Mouse (Mus musculus) small intestine, adult 2 months (tissue): Measurements from ENCODE around the gene Vps37c. TPM values are rescaled to one million over a fixed set of nuclear protein-coding genes. Genes with fewer than 3 reads are reported as not detected.

Source experiments
- H3K27ac ChIP-seq: fragments of 200-500 bp; 2 replicates; pipeline ENCODE4 v1.5.1; 2012; ENCODE audit warnings: low read depth, low read length, control low read depth, inconsistent platforms; ENCODE audit not compliant: insufficient read depth
- H3K27me3 ChIP-seq: fragments of 200-500 bp; 2 replicates; pipeline ENCODE4 v1.6.1; 2012; ENCODE audit warnings: mild to moderate bottlenecking, moderate library complexity, low read length, inconsistent platforms; ENCODE audit not compliant: control insufficient read depth, insufficient read depth
- H3K36me3 ChIP-seq: fragments of 200-500 bp; 2 replicates; pipeline ENCODE4 v1.6.1; 2012; ENCODE audit warnings: mild to moderate bottlenecking, low read length, control low read depth, inconsistent platforms; ENCODE audit not compliant: control insufficient read depth, insufficient read depth
- H3K4me1 ChIP-seq: fragments of 200-500 bp; 2 replicates; pipeline ENCODE4 v1.6.1; 2012; ENCODE audit warnings: low read length, inconsistent platforms, mixed read lengths; ENCODE audit not compliant: control insufficient read depth, insufficient read depth, insufficient read length
- H3K4me3 ChIP-seq: fragments of 200-500 bp; 2 replicates; pipeline ENCODE4 v1.5.1; 2012; ENCODE audit warnings: low read depth, mild to moderate bottlenecking, control low read depth, inconsistent platforms, low read length, moderate library complexity
- CTCF ChIP-seq: fragments of 200-500 bp; IDR thresholded peaks from 2 replicates; pipeline ENCODE4 v1.5.1; 2012; ENCODE audit warnings: low read depth, mild to moderate bottlenecking, control low read depth, inconsistent platforms, low read length, moderate library complexity, mixed read lengths; ENCODE audit not compliant: insufficient replicate concordance, insufficient read length; ENCODE audit errors: extremely low read depth
- POLR2A ChIP-seq: fragments of 200-500 bp; IDR thresholded peaks from 2 replicates; pipeline ENCODE4 v1.6.1; 2012; ENCODE audit warnings: low read depth, mild to moderate bottlenecking, control low read depth, inconsistent platforms, low read length, moderate library complexity
- WGBS: fragments of 180-500 bp; shearing (Covaris S2); methylation state at CpG from one replicate; pipeline ENCODE4 v1.1.7; 2018; 5-methylcytosine and 5-hydroxymethylcytosine counted together
- polyA plus RNA-seq: library from polyadenylated mRNA; depleted of rRNA; stranded (reverse); fragments of >200 nt; gene quantifications from 2 replicates; pipeline ENCODE4 v1.2.3, GENCODE M21; 2012

The Vps37c gene
- polyA plus RNA-seq, 1 experiment, result 37.6 TPM

GRCm38 (mm10) chr19:10671854-10672417 is 16.6 kb upstream of the Vps37c start:
- Histone ChIP-seq H3K27ac (no peak overlapping the region), H3K36me3 (no peaks in the 10 kb centered on the region), H3K4me1 (peaks cover 10% of the 10 kb centered on the region; the same call in 1 of the 2 replicates), H3K27me3 (no peaks in the 10 kb centered on the region), H3K4me3 (no peak overlapping the region)
- TF ChIP-seq POLR2A (no peak), CTCF (no peak)
- 46% methylated on average over 9 of the region's 9 CpGs for WGBS

GRCm38 (mm10) chr19:10673275-10673674 is 15.3 kb upstream of the Vps37c start:
- H3K36me3 ChIP-seq, result no peaks in the 10 kb centered on the region
- no peak overlapping the region for H3K4me3 ChIP-seq
- no peak overlapping the region for H3K27ac ChIP-seq
- peaks cover 10% of the 10 kb centered on the region; the same call in 1 of the 2 replicates for H3K4me1 ChIP-seq
- no peaks in the 10 kb centered on the region for H3K27me3 ChIP-seq
- WGBS, result 84% methylated on average over 1 of the region's 1 CpGs
- no peak for TF ChIP-seq POLR2A
- TF ChIP-seq CTCF, result no peak

- WGBS, result 83% methylated on average over 16 of the region's 16 CpGs
- Histone ChIP-seq H3K36me3 (no peaks in the 10 kb centered on the region), H3K4me1 (peaks cover 5% of the 10 kb centered on the region; the same call in 1 of the 2 replicates), H3K27ac (no peak overlapping the region), H3K27me3 (no peaks in the 10 kb centered on the region), H3K4me3 (no peak overlapping the region)
- TF ChIP-seq CTCF (no peak), POLR2A (no peak)
These were observed 11.9 kb upstream of the Vps37c start for GRCm38 (mm10) chr19:10676656-10677055.

- TF ChIP-seq POLR2A (no peak), CTCF (peak; percentile 98; the same call in 1 of the 2 replicates)
- WGBS, result 12% methylated on average over 6 of the region's 6 CpGs
- Histone ChIP-seq H3K27me3 (no peaks in the 10 kb centered on the region), H3K27ac (no peak within 1 kb of the TSS), H3K36me3 (no peaks in the 10 kb centered on the region), H3K4me3 (no peak within 1 kb of the TSS), H3K4me1 (no peaks in the 10 kb centered on the region)
These were observed 10.4 kb upstream of the Vps37c start, which contains the start of gene Pga5 for GRCm38 (mm10) chr19:10677915-10678771. Gene Pga5, minus strand, starts transcription at chr19:10678071.

GRCm38 (mm10) chr19:10678772-10679067 is 9.8 kb upstream of the Vps37c start:
- TF ChIP-seq POLR2A (no peak), CTCF (no peak)
- H3K27ac ChIP-seq, result no peak overlapping the region
- H3K4me1 ChIP-seq, result no peaks in the 10 kb centered on the region
- H3K4me3 ChIP-seq, result no peak overlapping the region
- 89% methylated on average over 1 of the region's 1 CpGs for WGBS
- no peaks in the 10 kb centered on the region for H3K27me3 ChIP-seq
- H3K36me3 ChIP-seq, result no peaks in the 10 kb centered on the region

- no peak for TF ChIP-seq POLR2A
- no peak for TF ChIP-seq CTCF
- Histone ChIP-seq H3K36me3 (no peaks in the 10 kb centered on the region), H3K4me1 (no peaks in the 10 kb centered on the region), H3K4me3 (no peak overlapping the region), H3K27ac (no peak overlapping the region), H3K27me3 (no peaks in the 10 kb centered on the region)
- WGBS, result 31% methylated on average over 4 of the region's 4 CpGs
These were observed 7.0 kb upstream of the Vps37c start for GRCm38 (mm10) chr19:10681571-10681970.

- Histone ChIP-seq H3K4me1 (peaks cover 5% of the 10 kb centered on the region; the same call in 1 of the 2 replicates), H3K4me3 (no peak overlapping the region), H3K27me3 (no peaks in the 10 kb centered on the region), H3K27ac (no peak overlapping the region), H3K36me3 (no peaks in the 10 kb centered on the region)
- 82% methylated on average over 9 of the region's 9 CpGs for WGBS
- no peak for TF ChIP-seq POLR2A
These were observed 3.5 kb upstream of the Vps37c start for GRCm38 (mm10) chr19:10685081-10685480.
